Mouse (Mus musculus): ENCODE data around the gene Fxyd3. TPM values are rescaled to one million over a fixed set of nuclear protein-coding genes. Genes with fewer than 3 reads are reported as not detected.
A peak's percentile ranks its signal among the peaks of the same experiment; 100 is the strongest.

The Fxyd3 gene
- polyA plus RNA-seq, 1 experiment: 1.9 TPM

GRCm38 (mm10) chr7:31081106-31081505, 4.6 kb upstream of the Fxyd3 start:
- Histone ChIP-seq H3K4me3 (ENCODE audit: low read depth, low read length) (no peak overlapping the region), H3K27me3 (ENCODE audit: control insufficient read depth, insufficient read depth, low read length, poor library complexity, severe bottlenecking) (no peaks in the 10 kb centered on the region), H3K9me3 (replicated peaks; ENCODE audit: control insufficient read depth, insufficient read depth, low read length, poor library complexity, severe bottlenecking) (no peaks in the 10 kb centered on the region), H3K27ac (ENCODE audit: insufficient read depth, low read length) (no peak overlapping the region), H3K9ac (ENCODE audit: low read depth, poor library complexity, severe bottlenecking) (no peak overlapping the region), H3K36me3 (ENCODE audit: control insufficient read depth, insufficient read depth, low read length, poor library complexity, severe bottlenecking) (no peaks in the 10 kb centered on the region), H3K4me1 (ENCODE audit: control insufficient read depth, insufficient read depth, low read length) (no peaks in the 10 kb centered on the region)
- TF ChIP-seq CTCF (IDR thresholded peaks at IDR 0.05; ENCODE audit: low read depth, low read length): no peak

GRCm38 (mm10) chr7:31080611-31081010, 4.1 kb upstream of the Fxyd3 start:
- Histone ChIP-seq H3K4me3 (ENCODE audit: low read depth, low read length) (no peak overlapping the region), H3K4me1 (ENCODE audit: control insufficient read depth, insufficient read depth, low read length) (no peaks in the 10 kb centered on the region), H3K27me3 (ENCODE audit: control insufficient read depth, insufficient read depth, low read length, poor library complexity, severe bottlenecking) (no peaks in the 10 kb centered on the region), H3K36me3 (ENCODE audit: control insufficient read depth, insufficient read depth, low read length, poor library complexity, severe bottlenecking) (no peaks in the 10 kb centered on the region), H3K27ac (ENCODE audit: insufficient read depth, low read length) (no peak overlapping the region), H3K9ac (ENCODE audit: low read depth, poor library complexity, severe bottlenecking) (no peak overlapping the region), H3K9me3 (replicated peaks; ENCODE audit: control insufficient read depth, insufficient read depth, low read length, poor library complexity, severe bottlenecking) (no peaks in the 10 kb centered on the region)
- TF ChIP-seq EP300 (IDR thresholded peaks at IDR 0.05; ENCODE audit: insufficient read depth, low read depth, low read length) (no peak), POLR2A (IDR thresholded peaks at IDR 0.05; ENCODE audit: insufficient read depth, low read length) (no peak), CTCF (IDR thresholded peaks at IDR 0.05; ENCODE audit: low read depth, low read length) (no peak)

- Histone ChIP-seq H3K9me3 (replicated peaks; ENCODE audit: control insufficient read depth, insufficient read depth, low read length, poor library complexity, severe bottlenecking) (no peaks in the 10 kb centered on the region), H3K4me1 (ENCODE audit: control insufficient read depth, insufficient read depth, low read length) (no peaks in the 10 kb centered on the region), H3K4me3 (ENCODE audit: low read depth, low read length) (no peak overlapping the region), H3K9ac (ENCODE audit: low read depth, poor library complexity, severe bottlenecking) (no peak overlapping the region), H3K27me3 (ENCODE audit: control insufficient read depth, insufficient read depth, low read length, poor library complexity, severe bottlenecking) (no peaks in the 10 kb centered on the region), H3K27ac (ENCODE audit: insufficient read depth, low read length) (no peak overlapping the region), H3K36me3 (ENCODE audit: control insufficient read depth, insufficient read depth, low read length, poor library complexity, severe bottlenecking) (no peaks in the 10 kb centered on the region)
- TF ChIP-seq CTCF (IDR thresholded peaks at IDR 0.05; ENCODE audit: low read depth, low read length) (no peak), POLR2A (IDR thresholded peaks at IDR 0.05; ENCODE audit: insufficient read depth, low read length) (no peak), EP300 (IDR thresholded peaks at IDR 0.05; ENCODE audit: insufficient read depth, low read depth, low read length) (no peak)
These were observed 3.2 kb upstream of the Fxyd3 start for GRCm38 (mm10) chr7:31079670-31080069.

- TF ChIP-seq EP300 (IDR thresholded peaks at IDR 0.05; ENCODE audit: insufficient read depth, low read depth, low read length) (no peak), CTCF (IDR thresholded peaks at IDR 0.05; ENCODE audit: low read depth, low read length) (peak; percentile 44)
These were observed 1.5 kb upstream of the Fxyd3 start for GRCm38 (mm10) chr7:31077885-31078445.

GRCm38 (mm10) chr7:31077470-31077869, 966 bp upstream of the Fxyd3 start:
- H3K9me3 ChIP-seq (replicated peaks; ENCODE audit: control insufficient read depth, insufficient read depth, low read length, poor library complexity, severe bottlenecking): no peaks in the 10 kb centered on the region
- no peaks in the 10 kb centered on the region for H3K36me3 ChIP-seq (ENCODE audit: control insufficient read depth, insufficient read depth, low read length, poor library complexity, severe bottlenecking)
- H3K4me1 ChIP-seq (ENCODE audit: control insufficient read depth, insufficient read depth, low read length): no peaks in the 10 kb centered on the region
- no peaks in the 10 kb centered on the region for H3K27me3 ChIP-seq (ENCODE audit: control insufficient read depth, insufficient read depth, low read length, poor library complexity, severe bottlenecking)
- no peak overlapping the region for H3K4me3 ChIP-seq (ENCODE audit: low read depth, low read length)
- TF ChIP-seq EP300 (IDR thresholded peaks at IDR 0.05; ENCODE audit: insufficient read depth, low read depth, low read length): no peak
- no peak for TF ChIP-seq CTCF (IDR thresholded peaks at IDR 0.05; ENCODE audit: low read depth, low read length)
- no peak for TF ChIP-seq POLR2A (IDR thresholded peaks at IDR 0.05; ENCODE audit: insufficient read depth, low read length)
- H3K27ac ChIP-seq (ENCODE audit: insufficient read depth, low read length): no peak overlapping the region
- no peak overlapping the region for H3K9ac ChIP-seq (ENCODE audit: low read depth, poor library complexity, severe bottlenecking)

More at GRCm38 (mm10) chr7:31077885-31078445, 1.5 kb upstream of the Fxyd3 start:
- Histone ChIP-seq H3K9me3 (replicated peaks; ENCODE audit: control insufficient read depth, insufficient read depth, low read length, poor library complexity, severe bottlenecking) (no peaks in the 10 kb centered on the region), H3K4me1 (ENCODE audit: control insufficient read depth, insufficient read depth, low read length) (no peaks in the 10 kb centered on the region), H3K4me3 (ENCODE audit: low read depth, low read length) (no peak overlapping the region), H3K27ac (ENCODE audit: insufficient read depth, low read length) (no peak overlapping the region), H3K36me3 (ENCODE audit: control insufficient read depth, insufficient read depth, low read length, poor library complexity, severe bottlenecking) (no peaks in the 10 kb centered on the region), H3K9ac (ENCODE audit: low read depth, poor library complexity, severe bottlenecking) (no peak overlapping the region), H3K27me3 (ENCODE audit: control insufficient read depth, insufficient read depth, low read length, poor library complexity, severe bottlenecking) (no peaks in the 10 kb centered on the region)

GRCm38 (mm10) chr7:31074713-31075069, 1.8 kb downstream of the Fxyd3 start:
- Histone ChIP-seq H3K36me3 (ENCODE audit: control insufficient read depth, insufficient read depth, low read length, poor library complexity, severe bottlenecking) (no peaks in the 10 kb centered on the region), H3K4me3 (ENCODE audit: low read depth, low read length) (no peak overlapping the region), H3K27ac (ENCODE audit: insufficient read depth, low read length) (no peak overlapping the region), H3K4me1 (ENCODE audit: control insufficient read depth, insufficient read depth, low read length) (peaks cover 3% of the 10 kb centered on the region), H3K9me3 (replicated peaks; ENCODE audit: control insufficient read depth, insufficient read depth, low read length, poor library complexity, severe bottlenecking) (no peaks in the 10 kb centered on the region), H3K27me3 (ENCODE audit: control insufficient read depth, insufficient read depth, low read length, poor library complexity, severe bottlenecking) (no peaks in the 10 kb centered on the region), H3K9ac (ENCODE audit: low read depth, poor library complexity, severe bottlenecking) (no peak overlapping the region)
- TF ChIP-seq POLR2A (IDR thresholded peaks at IDR 0.05; ENCODE audit: insufficient read depth, low read length): no peak
- no peak for TF ChIP-seq EP300 (IDR thresholded peaks at IDR 0.05; ENCODE audit: insufficient read depth, low read depth, low read length)
- TF ChIP-seq CTCF (IDR thresholded peaks at IDR 0.05; ENCODE audit: low read depth, low read length): no peak

Data from ES-Bruce4 (cell line).